Mouse (Mus musculus) liver, embryonic 14.5 days (tissue): ENCODE results near the gene Pex7. TPM values are rescaled to one million over a fixed set of nuclear protein-coding genes. Genes with fewer than 3 reads are reported as not detected.

Experiments used
- ATAC-seq: fragments of 200-750 bp; cut with Nextera tagmentation; 2 replicates; pipeline ENCODE4 v1.8.0; 2017; ENCODE audit warnings: moderate number of reproducible peaks, mild to moderate bottlenecking, moderate library complexity; ENCODE audit not compliant: insufficient read depth
- DNase-seq, 3 experiments: peaks; one replicate each; pipeline ENCODE4 v3.0.0-alpha.2; 2012 to 2013; ENCODE audit warnings: low read depth in 3 of 3, low spot score in 3 of 3
- H3K27ac ChIP-seq: fragments of 300-500 bp; sonication (generic); 2 replicates; pipeline ENCODE4 v1.5.1; 2014; ENCODE audit warnings: moderate library complexity, mild to moderate bottlenecking, control low read depth, inconsistent platforms
- H3K27me3 ChIP-seq: fragments of 300-500 bp; sonication (generic); 2 replicates; pipeline ENCODE4 v1.6.1; 2014; ENCODE audit warnings: mild to moderate bottlenecking, low read length, moderate library complexity; ENCODE audit not compliant: control insufficient read depth, insufficient read depth
- H3K36me3 ChIP-seq: fragments of 300-500 bp; sonication (generic); replicated peaks from 2 replicates; pipeline ENCODE4 v1.6.1; 2014; ENCODE audit warnings: low read depth; ENCODE audit not compliant: control insufficient read depth, insufficient read depth
- H3K4me1 ChIP-seq, 2 experiments: fragments of 200-500 bp in 1 of 2; fragments of 300-500 bp in 1 of 2; sonication (generic) in 1 of 2; replicated peaks; 2 replicates each; pipeline ENCODE4 v1.6.1; 2012 to 2014; ENCODE audit warnings: antibody characterized with exemption in 1 of 2, inconsistent platforms in 1 of 2, low read length in 1 of 2; ENCODE audit not compliant: control insufficient read depth in 2 of 2, insufficient read depth in 2 of 2
- H3K4me2 ChIP-seq: fragments of 300-500 bp; sonication (generic); 2 replicates; pipeline ENCODE4 v1.6.1; 2014; ENCODE audit warnings: low read depth, mild to moderate bottlenecking, control low read depth, moderate library complexity
- H3K4me3 ChIP-seq, 2 experiments: fragments of 200-500 bp in 1 of 2; fragments of 300-500 bp in 1 of 2; sonication (generic) in 1 of 2; 2 replicates each; pipeline ENCODE4 v1.5.1; 2012 to 2014; ENCODE audit warnings: low read depth in 2 of 2, low read length in 2 of 2, mild to moderate bottlenecking in 2 of 2, control low read depth in 1 of 2, inconsistent platforms in 1 of 2, moderate library complexity in 1 of 2; ENCODE audit not compliant: insufficient read depth in 1 of 2
- H3K9ac ChIP-seq: fragments of 300-500 bp; sonication (generic); replicated peaks from 2 replicates; pipeline ENCODE4 v1.6.1; 2014; ENCODE audit warnings: mild to moderate bottlenecking, control low read depth, moderate library complexity
- H3K9me3 ChIP-seq: fragments of 300-500 bp; sonication (generic); 2 replicates; pipeline ENCODE4 v1.6.1; 2016; ENCODE audit warnings: low read length, mixed read lengths; ENCODE audit not compliant: control insufficient read depth
- CTCF ChIP-seq: IDR thresholded peaks from 2 replicates; pipeline ENCODE4 v1.5.1; 2016; ENCODE audit warnings: antibody characterized with exemption, low read depth, control low read depth
- EP300 ChIP-seq: IDR thresholded peaks from 2 replicates; pipeline ENCODE4 v1.6.1; 2016; ENCODE audit warnings: antibody characterized with exemption, low read depth
- WGBS: fragments of 180-500 bp; shearing (Covaris S2); extraction: QIAGEN DNeasy Blood & Tissue Kit; methylation state at CpG from one replicate; pipeline ENCODE4 v1.1.7; 2014; ENCODE audit not compliant: insufficient replicate concordance; 5-methylcytosine and 5-hydroxymethylcytosine counted together
- polyA plus RNA-seq, 2 experiments: library from polyadenylated mRNA; depleted of rRNA in 1 of 2; stranded (reverse) in 1 of 2; unstranded in 1 of 2; fragments of >200 nt; fragmentation: Nextera tagmentation in 1 of 2; extraction: Ambion mirVana in 1 of 2; gene quantifications; 2 replicates each; pipeline versions ENCODE4 v1.2.1 to v1.2.3; 2012 to 2014

The Pex7 gene
- polyA plus RNA-seq (2012; rRNA removed) (9.9 and 13.3 TPM in 2 replicates), polyA plus RNA-seq (2014; fragmentation: Nextera tagmentation; extraction: Ambion mirVana) (30.7 and 30.8 TPM in 2 replicates)

- DNase-seq (peak; percentile 83 to 86 (median 85)), ATAC-seq (peak; percentile 98)
- peak within 1 kb of the TSS; percentile 87 to 88 for H3K4me3 ChIP-seq
- H3K9me3 ChIP-seq: no peaks in the 10 kb centered on the region
- peak within 1 kb of the TSS; percentile 67 for H3K27ac ChIP-seq
- no peaks in the 10 kb centered on the region for H3K36me3 ChIP-seq
- peaks cover 3 to 4% of the 10 kb centered on the region in 2 experiments; a peak in 3 of 4 replicates for H3K4me1 ChIP-seq
- TF ChIP-seq EP300 (no peak), CTCF (peak; percentile 86)
- peak within 1 kb of the TSS; percentile 52 for H3K4me2 ChIP-seq
- H3K27me3 ChIP-seq: no peaks in the 10 kb centered on the region
- H3K9ac ChIP-seq: peak within 1 kb of the TSS; percentile 93
- under 1% methylated on average over 60 of the region's 60 CpGs for WGBS
Measured at GRCm38 (mm10) chr10:19907246-19907804, at the start of gene Pex7. Gene Pex7, minus strand, starts transcription at chr10:19907689.

DNA sequence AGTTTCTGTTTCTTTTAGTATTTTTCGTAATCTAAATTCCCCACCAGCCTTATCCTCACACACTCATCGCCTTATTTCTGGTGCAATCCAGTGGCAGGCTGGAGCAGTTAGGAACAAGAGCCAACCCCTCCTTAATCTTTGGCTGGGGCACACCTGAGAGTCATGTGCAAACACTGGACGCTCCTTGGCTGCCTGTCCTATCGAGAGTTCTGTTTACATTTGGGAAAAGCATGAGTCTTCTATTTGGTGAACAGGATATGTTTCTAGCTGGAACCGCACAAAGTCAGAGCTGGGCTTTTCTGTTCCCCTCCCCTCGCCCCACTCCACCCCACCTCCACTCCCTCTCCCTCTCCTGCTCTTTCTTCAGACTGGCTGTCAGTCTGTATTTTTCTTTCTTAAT lies 49.3 kb upstream of the Pex7 start:
- ATAC-seq: no peak
- H3K4me2 ChIP-seq: no peak overlapping the region
- H3K9ac ChIP-seq: no peak overlapping the region
- WGBS: 54% methylated on average over 6 of the region's 6 CpGs
- no peaks in the 10 kb centered on the region for H3K27me3 ChIP-seq
- H3K27ac ChIP-seq: no peak overlapping the region
- TF ChIP-seq EP300 (no peak), CTCF (no peak)
- H3K9me3 ChIP-seq: no peaks in the 10 kb centered on the region
- H3K36me3 ChIP-seq: no peaks in the 10 kb centered on the region
- peaks cover 0 to 12% of the 10 kb centered on the region in 2 experiments; a peak in 2 of 4 replicates for H3K4me1 ChIP-seq
- no peak for DNase-seq
- no peak overlapping the region for H3K4me3 ChIP-seq

- TF ChIP-seq EP300 (no peak), CTCF (no peak)
- H3K27ac ChIP-seq: no peak overlapping the region
- DNase-seq: no peak
Measured at GRCm38 (mm10) chr10:19955817-19956216, 48.3 kb upstream of the Pex7 start.

DNA sequence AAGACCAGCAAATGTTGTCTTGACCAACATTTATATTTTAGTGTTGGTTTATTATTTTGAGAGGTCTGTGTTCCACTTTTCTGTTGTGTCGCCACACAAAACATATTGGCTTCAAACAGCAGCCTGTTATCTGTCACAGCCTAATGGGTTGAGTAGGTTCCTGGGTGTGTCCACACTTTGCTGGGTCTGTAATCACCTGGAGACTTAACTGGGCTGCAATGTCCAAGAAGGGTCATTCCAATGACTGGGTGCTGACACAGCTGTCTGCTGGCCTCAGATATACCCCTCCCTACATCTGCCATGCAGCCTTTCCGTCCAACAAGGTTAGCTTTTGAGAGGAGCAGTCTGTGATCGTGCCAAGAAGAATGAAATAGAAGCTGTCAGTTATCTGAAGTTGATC lies 47.1 kb upstream of the Pex7 start:
- Histone ChIP-seq H3K27me3 (no peaks in the 10 kb centered on the region), H3K27ac (no peak overlapping the region), H3K9me3 (no peaks in the 10 kb centered on the region), H3K4me1 (peaks cover 0 to 12% of the 10 kb centered on the region in 2 experiments; a peak in 2 of 4 replicates), H3K4me2 (no peak overlapping the region), H3K9ac (no peak overlapping the region), H3K4me3 (no peak overlapping the region), H3K36me3 (no peaks in the 10 kb centered on the region)
- ATAC-seq: no peak
- no peak for DNase-seq
- WGBS: 24% methylated on average over 3 of the region's 3 CpGs
- TF ChIP-seq CTCF: no peak
- no peak for TF ChIP-seq EP300

More at GRCm38 (mm10) chr10:19955817-19956216, 48.3 kb upstream of the Pex7 start:
- Histone ChIP-seq H3K27me3 (no peaks in the 10 kb centered on the region), H3K4me1 (peaks cover 0 to 12% of the 10 kb centered on the region in 2 experiments; a peak in 2 of 4 replicates), H3K36me3 (no peaks in the 10 kb centered on the region), H3K4me3 (no peak overlapping the region), H3K9ac (no peak overlapping the region), H3K4me2 (no peak overlapping the region), H3K9me3 (no peaks in the 10 kb centered on the region)
- ATAC-seq: no peak
- 75% methylated on average over 6 of the region's 6 CpGs for WGBS

DNA sequence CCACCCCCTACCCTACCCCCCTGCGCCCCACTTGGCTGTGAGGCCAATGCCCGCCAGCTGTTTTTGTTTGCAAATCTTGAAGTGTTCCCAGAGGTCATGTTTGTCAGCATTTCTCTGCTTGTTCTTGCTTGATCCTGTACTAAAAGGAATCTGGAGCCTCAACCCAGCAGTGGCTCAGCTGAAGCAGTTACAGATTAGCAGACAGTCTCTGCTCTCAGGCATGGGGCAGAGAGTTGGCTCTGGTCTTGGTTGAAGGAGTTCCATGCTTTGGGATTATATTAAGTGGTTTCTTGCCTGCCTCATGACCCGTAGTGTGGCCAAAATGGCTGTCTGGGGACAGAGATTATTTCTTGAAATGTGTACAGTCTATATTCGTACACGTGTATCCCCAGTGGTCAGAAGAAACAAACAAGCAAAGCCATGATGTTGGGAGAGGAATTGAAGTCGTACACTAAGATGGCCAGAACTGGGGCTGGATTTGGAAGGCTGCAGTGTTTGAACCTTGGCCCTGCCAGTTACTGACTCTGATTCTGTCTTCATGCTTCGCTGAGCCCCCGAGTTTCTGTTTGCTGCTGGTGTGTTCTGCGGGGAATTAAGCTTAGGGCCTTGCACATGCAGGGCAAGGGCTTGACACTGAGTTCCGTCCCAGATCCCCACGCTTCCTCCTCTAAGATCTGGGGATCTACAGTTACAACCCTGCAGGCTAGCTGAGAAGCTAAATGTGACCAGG lies 45.7 kb upstream of the Pex7 start:
- ATAC-seq (no peak), DNase-seq (no peak)
- Histone ChIP-seq H3K9ac (no peak overlapping the region), H3K27me3 (no peaks in the 10 kb centered on the region), H3K9me3 (no peaks in the 10 kb centered on the region), H3K4me3 (no peak overlapping the region), H3K4me2 (no peak overlapping the region), H3K36me3 (no peaks in the 10 kb centered on the region), H3K4me1 (peaks cover 0 to 12% of the 10 kb centered on the region in 2 experiments; a peak in 2 of 4 replicates), H3K27ac (no peak overlapping the region)
- 66% methylated on average over 11 of the region's 11 CpGs for WGBS
- TF ChIP-seq CTCF: no peak
- no peak for TF ChIP-seq EP300
